Mouse (Mus musculus): ENCODE measurements around the gene Ttf2. TPM values are rescaled to one million over a fixed set of nuclear protein-coding genes. Genes with fewer than 3 reads are reported as not detected.

Ttf2 gene
- polyA plus RNA-seq (2015; fragmentation: Nextera tagmentation; extraction: Ambion mirVana), result 2.7 and 3.4 TPM in 2 replicates

GRCm38 (mm10) chr3:100969176-100969917 is at the start of gene Ttf2:
Gene Ttf2, minus strand, starts transcription at chr3:100969663.
- Histone ChIP-seq H3K36me3 (ENCODE audit: control insufficient read depth, insufficient read depth) (no peaks in the 10 kb centered on the region), H3K9ac (ENCODE audit: low read depth, low read length) (peak within 1 kb of the TSS; percentile 60), H3K9me3 (ENCODE audit: control insufficient read depth) (no peaks in the 10 kb centered on the region), H3K4me1 (replicated peaks; ENCODE audit: control insufficient read depth, insufficient read depth, low read length) (no peaks in the 10 kb centered on the region), H3K4me3 (ENCODE audit: low read depth, low read length) (peak within 1 kb of the TSS; percentile 56), H3K27me3 (replicated peaks; ENCODE audit: control insufficient read depth, insufficient read depth, low read length) (no peaks in the 10 kb centered on the region), H3K27ac (ENCODE audit: low read depth, low read length) (no peak within 1 kb of the TSS; the same call in 1 of the 2 replicates), H3K4me2 (replicated peaks; ENCODE audit: low read depth) (peak within 1 kb of the TSS; percentile 74)
- peak; percentile 98 for ATAC-seq
- WGBS, result under 1% methylated on average over 40 of the region's 40 CpGs
- TF ChIP-seq CTCF (IDR thresholded peaks at IDR 0.05; ENCODE audit: low read depth), result no peak

GRCm38 (mm10) chr3:101018494-101018893 is 49.0 kb upstream of the Ttf2 start:
- peak overlapping the region; percentile 21 for H3K4me2 ChIP-seq (replicated peaks; ENCODE audit: low read depth)
- peak; percentile 62 for ATAC-seq
- H3K9ac ChIP-seq (ENCODE audit: low read depth, low read length), result peak overlapping the region; percentile 17; the same call in 1 of the 2 replicates
- H3K27ac ChIP-seq (ENCODE audit: low read depth, low read length), result peak overlapping the region; percentile 68
- no peak for TF ChIP-seq CTCF (IDR thresholded peaks at IDR 0.05; ENCODE audit: low read depth)
- H3K9me3 ChIP-seq (ENCODE audit: control insufficient read depth), result no peaks in the 10 kb centered on the region
- no peaks in the 10 kb centered on the region for H3K27me3 ChIP-seq (replicated peaks; ENCODE audit: control insufficient read depth, insufficient read depth, low read length)
- 46% methylated on average over 6 of the region's 6 CpGs for WGBS
- no peaks in the 10 kb centered on the region for H3K36me3 ChIP-seq (ENCODE audit: control insufficient read depth, insufficient read depth)
- H3K4me1 ChIP-seq (replicated peaks; ENCODE audit: control insufficient read depth, insufficient read depth, low read length), result peaks cover 6% of the 10 kb centered on the region; the same call in 1 of the 2 replicates
- H3K4me3 ChIP-seq (ENCODE audit: low read depth, low read length), result no peak overlapping the region

DNA sequence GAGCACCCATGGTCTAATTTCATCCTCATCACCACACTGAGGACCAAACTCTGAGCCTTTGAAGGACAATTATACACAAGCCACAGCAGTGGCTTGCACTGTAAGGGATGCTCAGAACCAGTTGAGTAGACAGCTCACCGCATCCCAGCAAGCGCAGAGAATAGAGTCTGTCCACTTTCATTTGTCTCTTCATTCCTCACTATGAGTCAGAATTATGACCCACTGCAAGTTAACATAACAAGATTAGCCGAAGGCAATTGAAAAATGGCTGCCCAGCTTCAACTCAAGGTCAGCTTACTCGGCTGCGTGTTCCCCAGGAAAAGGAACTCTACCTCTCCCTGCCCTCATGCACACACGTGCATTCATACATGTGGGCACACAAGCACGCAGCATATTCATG is 46.6 kb upstream of the Ttf2 start:
- 71% methylated on average over 7 of the region's 7 CpGs for WGBS
- peaks cover 6% of the 10 kb centered on the region; the same call in 1 of the 2 replicates for H3K4me1 ChIP-seq (replicated peaks; ENCODE audit: control insufficient read depth, insufficient read depth, low read length)
- H3K27me3 ChIP-seq (replicated peaks; ENCODE audit: control insufficient read depth, insufficient read depth, low read length), result no peaks in the 10 kb centered on the region
- no peak overlapping the region for H3K4me3 ChIP-seq (ENCODE audit: low read depth, low read length)
- no peak overlapping the region for H3K27ac ChIP-seq (ENCODE audit: low read depth, low read length)
- H3K9ac ChIP-seq (ENCODE audit: low read depth, low read length), result no peak overlapping the region
- H3K4me2 ChIP-seq (replicated peaks; ENCODE audit: low read depth), result no peak overlapping the region
- no peaks in the 10 kb centered on the region for H3K36me3 ChIP-seq (ENCODE audit: control insufficient read depth, insufficient read depth)
- no peak for ATAC-seq
- H3K9me3 ChIP-seq (ENCODE audit: control insufficient read depth), result no peaks in the 10 kb centered on the region
- TF ChIP-seq CTCF (IDR thresholded peaks at IDR 0.05; ENCODE audit: low read depth), result no peak

DNA sequence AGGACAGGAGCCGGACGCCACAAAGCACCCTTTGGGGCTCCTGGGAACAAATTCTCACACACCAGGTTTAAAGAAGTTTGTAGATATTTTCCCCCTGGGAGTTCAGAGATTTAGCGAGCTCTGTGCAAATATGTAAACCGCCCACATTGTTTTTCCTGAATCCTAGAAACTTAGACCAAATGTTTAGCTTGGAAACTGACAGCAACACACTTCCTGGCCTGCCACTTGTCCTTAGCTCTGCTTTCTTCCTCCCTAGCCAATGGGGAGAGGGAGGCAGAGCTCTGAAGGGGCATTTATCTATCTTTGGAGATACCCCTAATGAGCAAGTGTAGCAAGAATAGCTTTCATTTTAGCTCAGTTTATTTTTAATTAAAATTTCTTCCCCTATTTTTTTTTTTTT is 45.8 kb upstream of the Ttf2 start:
- H3K4me2 ChIP-seq (replicated peaks; ENCODE audit: low read depth), result no peak overlapping the region; the same call in 1 of the 2 replicates
- no peak overlapping the region for H3K27ac ChIP-seq (ENCODE audit: low read depth, low read length)
- 54% methylated on average over 4 of the region's 4 CpGs for WGBS
- peaks cover 6% of the 10 kb centered on the region; the same call in 1 of the 2 replicates for H3K4me1 ChIP-seq (replicated peaks; ENCODE audit: control insufficient read depth, insufficient read depth, low read length)
- H3K4me3 ChIP-seq (ENCODE audit: low read depth, low read length), result no peak overlapping the region
- no peaks in the 10 kb centered on the region for H3K27me3 ChIP-seq (replicated peaks; ENCODE audit: control insufficient read depth, insufficient read depth, low read length)
- no peaks in the 10 kb centered on the region for H3K36me3 ChIP-seq (ENCODE audit: control insufficient read depth, insufficient read depth)
- H3K9me3 ChIP-seq (ENCODE audit: control insufficient read depth), result no peaks in the 10 kb centered on the region
- ATAC-seq, result no peak
- no peak overlapping the region for H3K9ac ChIP-seq (ENCODE audit: low read depth, low read length)
- TF ChIP-seq CTCF (IDR thresholded peaks at IDR 0.05; ENCODE audit: low read depth), result no peak

DNA sequence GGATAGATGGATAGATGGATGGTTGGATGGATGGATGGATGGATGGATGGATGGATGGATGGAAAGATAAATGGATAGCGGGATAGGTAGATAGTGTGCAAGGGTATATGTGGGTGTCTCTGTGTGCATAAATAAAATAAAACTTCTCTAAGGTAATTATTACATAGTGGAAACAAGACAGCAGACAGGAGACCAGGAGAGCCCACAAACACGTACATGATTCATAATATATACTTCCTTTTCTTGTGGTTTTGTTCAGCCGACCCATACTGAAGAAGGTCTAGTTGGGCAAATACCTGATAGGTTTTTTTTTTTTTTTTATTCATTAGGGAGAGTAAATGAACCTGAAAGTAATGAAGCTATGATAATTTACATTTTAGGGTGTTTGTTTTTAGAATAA is 44.1 kb upstream of the Ttf2 start:
- ATAC-seq, result no peak
- Histone ChIP-seq H3K36me3 (ENCODE audit: control insufficient read depth, insufficient read depth) (no peaks in the 10 kb centered on the region), H3K4me3 (ENCODE audit: low read depth, low read length) (no peak overlapping the region), H3K4me2 (replicated peaks; ENCODE audit: low read depth) (no peak overlapping the region), H3K9ac (ENCODE audit: low read depth, low read length) (no peak overlapping the region), H3K9me3 (ENCODE audit: control insufficient read depth) (no peaks in the 10 kb centered on the region), H3K27ac (ENCODE audit: low read depth, low read length) (no peak overlapping the region), H3K27me3 (replicated peaks; ENCODE audit: control insufficient read depth, insufficient read depth, low read length) (no peaks in the 10 kb centered on the region), H3K4me1 (replicated peaks; ENCODE audit: control insufficient read depth, insufficient read depth, low read length) (peaks cover 6% of the 10 kb centered on the region; the same call in 1 of the 2 replicates)
- no peak for TF ChIP-seq CTCF (IDR thresholded peaks at IDR 0.05; ENCODE audit: low read depth)
- WGBS, result 90% methylated on average over 3 of the region's 3 CpGs

- 91% methylated on average over 10 of the region's 10 CpGs for WGBS
- H3K27ac ChIP-seq (ENCODE audit: low read depth, low read length), result no peak overlapping the region
- no peaks in the 10 kb centered on the region for H3K36me3 ChIP-seq (ENCODE audit: control insufficient read depth, insufficient read depth)
- no peak overlapping the region for H3K4me2 ChIP-seq (replicated peaks; ENCODE audit: low read depth)
- ATAC-seq, result no peak
- no peak overlapping the region for H3K9ac ChIP-seq (ENCODE audit: low read depth, low read length)
- no peaks in the 10 kb centered on the region for H3K27me3 ChIP-seq (replicated peaks; ENCODE audit: control insufficient read depth, insufficient read depth, low read length)
- H3K4me1 ChIP-seq (replicated peaks; ENCODE audit: control insufficient read depth, insufficient read depth, low read length), result peaks cover 6% of the 10 kb centered on the region; the same call in 1 of the 2 replicates
- no peak for TF ChIP-seq CTCF (IDR thresholded peaks at IDR 0.05; ENCODE audit: low read depth)
- H3K9me3 ChIP-seq (ENCODE audit: control insufficient read depth), result no peaks in the 10 kb centered on the region
- H3K4me3 ChIP-seq (ENCODE audit: low read depth, low read length), result no peak overlapping the region
Observed at GRCm38 (mm10) chr3:101013005-101013404, 43.5 kb upstream of the Ttf2 start.

Data from intestine, postnatal 0 days (tissue).